Mouse (Mus musculus): ENCODE data around the gene Them4. TPM values are rescaled to one million over a fixed set of nuclear protein-coding genes. Genes with fewer than 3 reads are reported as not detected.
A peak's percentile ranks its signal among the peaks of the same experiment; 100 is the strongest.
"Not testable (repeated sequence)": the region's sequence is repeated elsewhere in the genome, so short reads cannot be mapped to it uniquely, and the experiment has no call there.

Gene Them4
- 2.9 TPM in 1 of 2 replicates, not detected in the other for total RNA-seq (2015; ENCODE audit: low replicate concordance)
- 0.84 and 1.2 TPM in 2 replicates for total RNA-seq (2017; ENCODE audit: low replicate concordance)

GRCm38 (mm10) chr3:94309633-94310363 is at the start of gene Them4:
Gene Them4 (plus strand): TSS chr3:94310089.
- peak; percentile 80 for ATAC-seq (replicated peaks; ENCODE audit: low FRiP score, poor library complexity, severe bottlenecking)

DNA sequence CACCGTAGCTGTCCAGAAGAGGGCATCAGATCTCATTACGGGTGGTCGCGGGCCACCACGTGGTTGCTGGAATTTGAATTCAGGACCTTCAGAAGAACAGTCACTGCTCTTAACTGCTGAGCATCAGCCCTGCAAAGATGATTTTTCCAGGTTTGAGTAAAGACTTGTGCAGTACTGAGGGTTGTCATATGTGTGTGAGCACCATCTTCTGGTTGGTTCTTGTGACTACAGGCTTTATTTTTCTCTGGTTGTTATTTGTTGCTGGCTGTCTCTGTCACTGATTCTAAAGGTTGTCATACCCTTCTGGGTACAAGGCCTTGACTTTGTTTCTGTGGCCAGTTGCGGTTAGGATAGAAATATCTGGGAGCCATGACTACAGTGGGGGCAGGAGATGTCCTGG is 49.3 kb upstream of the Them4 start:
- no peak for ATAC-seq (replicated peaks; ENCODE audit: low FRiP score, poor library complexity, severe bottlenecking)

DNA sequence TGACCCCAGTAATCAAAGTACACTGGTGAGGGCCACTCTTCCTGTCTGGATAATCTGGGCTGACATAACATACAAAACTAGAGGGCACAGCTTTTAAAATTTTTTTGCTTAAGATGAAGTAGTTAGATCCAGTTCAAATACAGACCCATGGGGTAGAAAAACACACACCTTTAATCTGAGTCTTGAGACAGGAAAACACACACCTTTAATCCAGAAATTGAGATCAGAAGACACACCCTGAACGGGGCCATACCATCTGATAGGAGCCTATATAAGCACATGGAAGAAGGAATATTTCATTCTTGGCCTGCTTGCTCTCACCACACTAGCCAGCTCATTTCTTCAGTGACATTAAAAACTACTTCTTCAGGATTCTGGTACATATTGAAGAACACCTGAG is 46.2 kb upstream of the Them4 start, which contains the start of gene Gm4778:
Gm4778 (plus strand) TSS at position 301 of the 400 bp plus-strand sequence.
- not testable (repeated sequence) for ATAC-seq (replicated peaks; ENCODE audit: low FRiP score, poor library complexity, severe bottlenecking)

- ATAC-seq (replicated peaks; ENCODE audit: low FRiP score, poor library complexity, severe bottlenecking): no peak
These were observed 33.9 kb upstream of the Them4 start for GRCm38 (mm10) chr3:94275991-94276390.

- no peak for ATAC-seq (replicated peaks; ENCODE audit: low FRiP score, poor library complexity, severe bottlenecking)
These were observed 4.4 kb upstream of the Them4 start for GRCm38 (mm10) chr3:94305457-94305856.

- no peak for ATAC-seq (replicated peaks; ENCODE audit: low FRiP score, poor library complexity, severe bottlenecking)
These were observed 2.9 kb upstream of the Them4 start for GRCm38 (mm10) chr3:94306975-94307374.

- ATAC-seq (replicated peaks; ENCODE audit: low FRiP score, poor library complexity, severe bottlenecking): no peak
These were observed 602 bp downstream of the Them4 start for GRCm38 (mm10) chr3:94310491-94310890.

- ATAC-seq (replicated peaks; ENCODE audit: low FRiP score, poor library complexity, severe bottlenecking): no peak
These were observed 1.0 kb downstream of the Them4 start for GRCm38 (mm10) chr3:94310911-94311310.

- no peak for ATAC-seq (replicated peaks; ENCODE audit: low FRiP score, poor library complexity, severe bottlenecking)
These were observed 1.5 kb downstream of the Them4 start for GRCm38 (mm10) chr3:94311376-94311775.

DNA sequence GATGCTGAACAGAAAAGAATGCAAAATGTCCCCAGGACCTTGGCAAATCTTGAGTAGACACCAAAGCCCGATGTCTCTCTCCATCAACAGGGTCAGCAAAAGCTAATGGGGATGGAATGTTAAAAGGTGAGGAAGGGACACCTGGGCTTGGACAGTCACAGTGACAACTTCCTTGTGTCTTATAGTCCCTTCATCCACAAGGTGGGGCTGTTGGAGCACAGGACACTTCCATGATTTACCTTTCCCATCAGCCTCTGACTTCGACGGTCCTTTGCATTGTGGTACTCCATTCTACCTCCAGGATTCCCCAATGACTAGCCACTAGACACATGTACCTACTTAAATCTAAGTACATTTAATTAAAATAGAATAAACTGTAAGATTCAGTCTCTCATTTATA is 18.8 kb downstream of the Them4 start:
- no peak for ATAC-seq (replicated peaks; ENCODE audit: low FRiP score, poor library complexity, severe bottlenecking)

DNA sequence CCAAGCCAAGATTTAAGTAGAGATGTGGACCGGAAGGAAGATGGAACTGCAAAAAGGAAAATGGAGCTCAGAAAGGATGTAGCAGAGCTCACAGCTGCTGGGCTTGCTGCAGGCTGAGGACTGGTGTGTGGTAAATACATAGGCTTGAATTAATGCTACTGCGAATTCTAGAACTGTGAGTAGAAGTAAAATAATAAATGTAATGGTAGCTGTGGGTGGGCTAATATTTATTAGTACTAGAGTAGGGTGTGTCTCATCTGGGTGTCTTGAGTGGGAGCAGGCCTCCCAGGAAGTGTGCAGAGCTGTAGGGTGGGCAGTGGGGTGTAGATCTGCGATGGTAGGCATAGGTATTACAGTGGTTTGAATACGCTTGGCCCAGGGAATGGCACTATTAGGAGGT is 24.6 kb downstream of the Them4 start:
- ATAC-seq (replicated peaks; ENCODE audit: low FRiP score, poor library complexity, severe bottlenecking): peak; percentile 62; the same call in 1 of the 2 replicates

GRCm38 (mm10) chr3:94338522-94338921 is 28.6 kb downstream of the Them4 start:
- no peak for ATAC-seq (replicated peaks; ENCODE audit: low FRiP score, poor library complexity, severe bottlenecking)

DNA sequence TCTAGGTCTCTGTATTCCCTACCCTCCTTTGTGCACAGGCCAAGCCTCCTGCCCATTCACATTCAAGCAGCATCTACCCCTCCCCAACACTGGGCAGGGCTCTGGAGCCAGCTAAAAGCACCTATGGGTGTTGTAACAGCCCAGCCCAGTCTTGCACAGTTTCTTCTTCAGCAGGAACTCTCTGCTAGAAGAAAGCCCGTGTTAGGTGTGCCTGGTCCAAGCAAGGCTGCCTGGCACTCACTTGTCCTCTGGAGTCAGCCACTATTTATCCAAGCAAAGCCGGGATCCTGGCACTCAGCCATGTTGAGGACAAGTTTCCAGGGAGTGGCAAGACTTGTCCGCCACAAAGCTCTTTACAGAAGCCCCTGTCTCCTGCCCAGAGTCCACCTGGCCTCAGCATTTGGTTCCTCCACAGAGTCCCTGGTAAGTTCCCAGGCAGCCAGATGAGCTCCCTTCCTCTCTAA is 32.1 kb downstream of the Them4 start, which contains the start of gene Them5:
Them5 (plus strand) TSS at position 141 of the 464 bp plus-strand sequence.
- ATAC-seq (replicated peaks; ENCODE audit: low FRiP score, poor library complexity, severe bottlenecking): no peak

GRCm38 (mm10) chr3:94342552-94342951 is 32.7 kb downstream of the Them4 start:
- ATAC-seq (replicated peaks; ENCODE audit: low FRiP score, poor library complexity, severe bottlenecking): no peak

DNA sequence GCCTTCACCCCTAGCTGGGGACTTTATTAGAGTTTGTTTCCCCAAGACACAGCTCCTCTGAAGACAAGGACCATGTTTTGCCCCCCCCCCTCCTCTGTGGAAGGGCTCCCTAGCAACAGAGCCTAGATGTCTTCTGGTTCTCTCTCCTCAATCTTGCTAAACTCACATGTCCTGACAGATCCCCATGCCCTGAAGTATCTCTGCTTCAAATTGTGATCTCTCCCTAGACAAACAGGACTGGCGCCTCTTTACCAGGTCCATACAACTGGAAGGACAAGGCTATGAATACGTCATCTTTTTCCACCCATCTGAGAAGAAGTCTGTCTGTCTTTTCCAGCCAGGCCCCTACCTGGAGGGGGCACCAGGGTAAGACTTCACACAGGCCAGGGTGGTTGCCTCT is 34.3 kb downstream of the Them4 start:
- no peak for ATAC-seq (replicated peaks; ENCODE audit: low FRiP score, poor library complexity, severe bottlenecking)

DNA sequence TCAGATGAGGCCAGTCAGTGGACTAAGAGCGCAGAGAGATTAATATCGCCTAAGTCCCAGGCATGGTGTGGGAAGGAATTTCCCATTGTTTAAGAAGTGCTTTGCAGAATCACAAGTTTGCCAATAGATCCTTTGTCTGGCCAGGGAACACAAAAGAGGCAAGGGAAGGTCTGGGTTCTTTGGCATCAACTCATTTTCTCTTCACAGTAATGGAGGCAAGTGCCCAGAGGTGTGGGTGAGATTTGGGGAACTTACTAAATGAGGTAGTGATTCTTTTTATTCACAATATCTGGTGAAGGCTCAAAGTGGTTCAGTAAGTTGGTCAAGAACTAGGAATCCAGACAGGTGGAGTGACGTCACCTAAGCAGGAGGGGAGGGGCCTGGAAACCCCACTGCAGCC is 35.0 kb downstream of the Them4 start:
- ATAC-seq (replicated peaks; ENCODE audit: low FRiP score, poor library complexity, severe bottlenecking): no peak

- ATAC-seq (replicated peaks; ENCODE audit: low FRiP score, poor library complexity, severe bottlenecking): no peak
These were observed 38.3 kb downstream of the Them4 start for GRCm38 (mm10) chr3:94348146-94348545.

DNA sequence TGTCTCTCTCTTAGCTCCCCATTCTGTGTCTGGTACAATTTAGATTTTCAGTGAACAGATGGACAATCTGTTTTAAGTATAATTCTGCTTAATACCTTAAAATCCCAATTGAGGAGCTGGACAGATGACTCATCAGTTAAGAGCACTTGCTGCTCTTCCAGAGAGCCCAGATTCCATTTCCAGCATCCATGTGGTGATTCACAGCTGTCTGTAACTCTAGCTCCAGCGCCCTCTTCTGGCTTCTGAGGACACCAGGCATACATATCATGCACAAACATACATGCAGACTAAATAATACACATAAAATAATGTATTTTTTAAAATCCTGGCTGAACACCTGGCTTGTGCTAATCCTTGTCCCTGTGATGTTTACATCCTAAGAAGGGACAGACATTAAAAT is 50.9 kb downstream of the Them4 start:
- ATAC-seq (replicated peaks; ENCODE audit: low FRiP score, poor library complexity, severe bottlenecking): no peak

DNA sequence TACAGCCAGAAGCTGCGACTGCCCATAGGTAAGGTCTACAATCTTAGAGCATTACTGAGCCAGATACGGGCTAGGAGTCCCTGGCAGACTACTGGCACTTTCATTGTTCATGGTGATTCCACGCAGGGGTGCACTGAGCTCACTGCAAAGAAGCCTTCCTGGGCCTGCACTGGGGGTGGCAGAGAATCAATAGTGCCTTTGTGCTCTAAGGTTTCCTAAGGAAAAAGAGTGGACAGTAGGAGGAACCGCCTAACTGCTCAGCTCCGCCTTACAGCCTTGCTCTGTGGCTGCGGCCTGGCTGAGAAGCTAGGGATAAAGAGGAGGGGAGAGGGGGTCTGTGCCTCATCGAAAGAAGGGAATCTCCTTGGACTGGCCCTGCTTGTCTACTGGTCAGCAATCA is 52.2 kb downstream of the Them4 start, which contains the start of gene C2cd4d:
C2cd4d (plus strand) TSS at position 301 of the 400 bp plus-strand sequence.
- ATAC-seq (replicated peaks; ENCODE audit: low FRiP score, poor library complexity, severe bottlenecking): no peak

- ATAC-seq (replicated peaks; ENCODE audit: low FRiP score, poor library complexity, severe bottlenecking): no peak
These were observed 53.6 kb downstream of the Them4 start for GRCm38 (mm10) chr3:94363291-94364153.

DNA sequence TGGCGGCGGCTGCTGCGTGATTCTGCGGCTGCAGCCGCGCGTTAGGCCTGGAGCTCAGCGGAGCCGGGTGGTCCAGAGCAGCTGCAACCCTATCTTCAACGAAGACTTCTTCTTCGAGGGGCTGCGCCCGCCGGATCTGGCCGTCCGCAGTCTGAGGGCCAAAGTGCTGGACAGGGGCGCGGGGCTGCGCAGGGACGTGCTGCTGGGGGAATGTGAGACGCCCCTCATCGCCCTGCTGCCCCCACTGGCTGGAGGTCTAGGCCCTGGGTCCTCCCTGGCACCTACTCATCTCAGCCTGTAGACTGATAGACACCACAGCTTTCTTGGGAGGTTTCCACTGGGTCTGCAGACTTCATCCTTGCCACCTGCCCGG is 54.3 kb downstream of the Them4 start:
- ATAC-seq (replicated peaks; ENCODE audit: low FRiP score, poor library complexity, severe bottlenecking): no peak

Measured in erythroblast, adult 5-6 weeks (primary cell).